Mouse (Mus musculus): ENCODE measurements at regions not wholly inside any gene's neighbourhood (a gene's known extent, or its start where the extent isn't known, plus 50 kb on each side); places are given as distances from the start of the nearest gene placed in this dataset.
"Not testable (repeated sequence)": the region's sequence is repeated elsewhere in the genome, so short reads cannot be mapped to it uniquely, and the experiment has no call there.

DNA sequence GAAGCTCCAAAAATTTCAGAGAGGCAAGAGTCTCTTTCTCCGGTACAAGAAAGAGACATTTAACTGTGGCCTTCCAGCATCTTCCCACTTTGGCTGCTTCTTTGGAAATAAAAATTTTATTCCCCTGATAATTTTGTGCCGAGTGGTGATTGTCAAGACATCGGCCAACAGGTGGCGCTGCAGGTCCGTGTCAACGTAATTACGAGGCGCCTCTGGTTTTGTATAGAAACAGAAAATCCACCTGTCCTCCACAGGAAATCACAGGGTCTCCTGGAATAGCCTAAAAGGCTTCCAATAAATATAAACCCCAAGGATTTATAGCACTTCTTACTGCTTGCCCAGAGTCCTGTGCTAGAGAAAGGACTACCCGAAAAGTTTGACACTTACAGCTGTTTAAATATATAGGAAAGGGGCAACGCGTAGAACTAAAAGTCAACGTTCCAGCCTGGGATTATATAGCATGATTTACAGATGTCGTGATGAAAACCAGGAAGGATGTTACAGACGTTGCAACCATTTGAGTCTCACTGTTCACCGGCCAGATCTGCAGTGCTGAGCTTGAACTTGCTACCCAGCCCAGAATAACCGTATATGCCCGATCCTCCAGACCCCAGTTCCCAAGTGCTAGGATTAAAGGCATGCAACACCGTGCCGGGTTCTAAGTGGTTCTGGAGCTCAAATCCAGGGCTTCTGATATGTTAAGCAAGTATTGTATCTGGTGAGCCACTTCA is 251.3 kb upstream of the Tgfbr2 start:
- ChIA-PET POLR2A (interaction anchor here (0.6 kb wide), 1 partner anchor 37 kb away, joined by 3 read pairs; no protein-coding TSS in a partner anchor), CTCF (interaction anchor here (0.7 to 1.4 kb wide), 3 partner anchors 42 to 141 kb away, joined by 3 to 4 read pairs (median 3); no protein-coding TSS in a partner anchor)
- TF ChIP-seq CTCF (IDR thresholded peaks at IDR 0.05): peak; percentile 85
- H3K27me3 ChIP-seq: peaks cover 8% of the 10 kb centered on the region
- in situ Hi-C loops (cut with MboI; ENCODE audit: low pct_unique_long_range_greater_than_20kb): no loop called here
- ATAC-seq: no peak
- DNase-seq (ENCODE audit: low read depth, low spot score): no peak

DNA sequence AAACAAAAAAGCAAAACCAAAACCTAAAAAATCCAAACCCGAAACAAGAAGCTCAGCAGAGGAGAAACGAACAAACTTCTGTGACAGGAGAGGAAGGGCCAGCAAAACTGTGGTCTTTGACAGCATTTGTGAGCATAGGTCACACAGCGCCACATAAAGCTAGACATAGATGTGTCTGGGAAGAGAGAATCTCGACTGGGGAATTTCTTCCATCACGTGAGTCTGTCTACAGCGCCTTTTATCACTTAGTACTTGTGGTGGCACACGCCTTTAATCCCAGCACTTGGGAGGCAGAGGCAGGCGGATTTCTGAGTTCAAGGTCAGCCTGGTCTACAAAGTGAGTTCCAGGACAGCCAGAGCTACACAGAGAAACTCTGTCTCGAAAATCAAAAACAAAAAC is 250.2 kb upstream of the Tgfbr2 start:
- ATAC-seq; POLR2A ChIA-PET; in situ Hi-C loops (cut with MboI; ENCODE audit: low pct_unique_long_range_greater_than_20kb); H3K27me3 ChIP-seq; DNase-seq (ENCODE audit: low read depth, low spot score): not testable (repeated sequence)
- CTCF ChIA-PET: interaction anchor here (0.8 to 0.9 kb wide), 2 partner anchors 41 to 120 kb away, joined by 3 read pairs; no protein-coding TSS in a partner anchor

DNA sequence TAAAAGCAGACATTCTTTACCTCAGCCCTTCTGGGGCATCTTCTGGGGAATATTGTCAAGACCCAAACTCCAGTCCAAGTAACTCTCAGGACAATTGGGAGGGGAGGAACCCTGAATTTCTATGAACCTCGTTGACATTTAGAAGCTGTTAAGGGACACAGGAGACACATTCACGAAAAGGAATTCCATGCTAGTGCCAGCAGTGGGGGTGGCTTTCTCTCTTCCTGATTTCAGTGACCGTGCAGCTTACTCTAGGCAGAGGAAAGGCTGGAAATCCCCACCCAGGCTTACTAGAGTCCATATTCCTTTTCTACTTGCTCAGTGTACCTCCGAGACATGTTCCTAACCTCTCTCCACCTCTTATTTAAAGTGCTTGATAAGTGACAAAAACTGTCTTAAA is 239.9 kb upstream of the Tgfbr2 start:
- ChIA-PET CTCF (interaction anchor here (1.5 kb wide), 1 partner anchor 10 kb away, joined by 7 read pairs; no protein-coding TSS in a partner anchor), POLR2A (no interaction called here)
- no peak for TF ChIP-seq CTCF (IDR thresholded peaks at IDR 0.05)
- in situ Hi-C loops (cut with MboI; ENCODE audit: low pct_unique_long_range_greater_than_20kb): no loop called here
- no peak for ATAC-seq
- DNase-seq (ENCODE audit: low read depth, low spot score): no peak
- no peaks in the 10 kb centered on the region for H3K27me3 ChIP-seq

DNA sequence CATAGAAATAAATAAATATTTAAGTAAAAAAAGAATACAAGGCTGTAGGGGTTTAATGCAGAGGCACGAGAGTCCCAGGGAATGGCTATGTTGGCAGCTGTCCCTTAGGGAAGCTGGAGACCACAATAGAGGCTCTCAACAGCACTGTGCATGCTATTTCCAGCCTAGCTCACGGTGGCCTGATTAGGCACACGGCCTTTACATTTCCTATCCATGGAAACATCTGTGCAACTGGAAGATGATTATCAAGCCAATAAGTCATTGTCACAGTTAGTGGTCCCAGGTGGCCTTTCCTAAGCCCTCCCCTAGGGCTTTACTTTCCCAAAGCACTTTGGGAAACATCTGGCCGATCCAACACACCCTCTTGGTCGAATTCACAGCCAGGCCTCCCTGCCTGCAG is 235.9 kb upstream of the Tgfbr2 start:
- CTCF ChIA-PET: no interaction called here
- POLR2A ChIA-PET: no interaction called here
- ATAC-seq (no peak), DNase-seq (ENCODE audit: low read depth, low spot score) (no peak)
- TF ChIP-seq CTCF (IDR thresholded peaks at IDR 0.05): no peak
- in situ Hi-C loops (cut with MboI; ENCODE audit: low pct_unique_long_range_greater_than_20kb): no loop called here
- no peaks in the 10 kb centered on the region for H3K27me3 ChIP-seq

DNA sequence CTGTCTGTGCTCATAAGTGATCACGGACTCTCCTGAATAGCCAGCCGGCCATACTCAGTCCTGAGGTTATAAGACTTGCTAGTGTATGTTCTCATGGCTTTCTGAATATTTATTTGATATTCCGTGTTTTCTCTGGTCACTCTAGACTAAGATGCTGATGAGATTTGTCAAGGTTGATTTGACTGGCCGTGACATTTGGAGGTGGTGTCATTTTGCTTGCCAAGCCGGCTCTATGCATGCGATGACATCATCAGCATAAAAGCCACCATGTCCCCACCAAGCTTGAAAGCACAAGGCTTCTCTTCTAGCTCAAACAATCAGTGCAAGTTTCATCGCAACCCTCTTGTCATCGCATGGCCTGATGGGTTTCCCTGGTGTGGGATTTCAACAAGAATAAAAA is 235.3 kb upstream of the Tgfbr2 start:
- POLR2A ChIA-PET: no interaction called here
- DNase-seq (ENCODE audit: low read depth, low spot score) (no peak), ATAC-seq (no peak)
- in situ Hi-C loops (cut with MboI; ENCODE audit: low pct_unique_long_range_greater_than_20kb): no loop called here
- H3K27me3 ChIP-seq: no peaks in the 10 kb centered on the region
- CTCF ChIA-PET: no interaction called here
- no peak for TF ChIP-seq CTCF (IDR thresholded peaks at IDR 0.05)

DNA sequence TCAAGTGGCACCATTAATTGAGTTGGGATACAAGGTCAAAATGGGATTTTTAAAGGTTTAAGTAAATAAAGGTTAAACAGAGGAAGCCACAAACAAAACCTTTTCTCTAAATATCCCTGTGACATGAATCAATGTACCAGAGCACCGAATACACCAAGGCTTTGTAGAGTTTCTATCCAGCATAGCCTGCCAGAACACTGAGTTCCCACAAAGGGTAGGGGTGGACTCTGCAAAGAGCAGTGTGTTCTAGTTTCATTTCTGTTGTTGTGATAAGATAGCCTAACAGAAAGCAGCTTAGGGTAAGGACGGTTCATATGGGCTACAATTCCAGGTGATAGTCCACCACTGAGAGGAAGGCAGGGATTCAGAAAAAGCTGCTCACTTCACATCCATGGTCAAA is 233.0 kb upstream of the Tgfbr2 start:
- no peak for ATAC-seq
- no peak for DNase-seq (ENCODE audit: low read depth, low spot score)
- no peaks in the 10 kb centered on the region for H3K27me3 ChIP-seq
- ChIA-PET POLR2A (no interaction called here), CTCF (no interaction called here)
- in situ Hi-C loops (cut with MboI; ENCODE audit: low pct_unique_long_range_greater_than_20kb): no loop called here
- TF ChIP-seq CTCF (IDR thresholded peaks at IDR 0.05): no peak

DNA sequence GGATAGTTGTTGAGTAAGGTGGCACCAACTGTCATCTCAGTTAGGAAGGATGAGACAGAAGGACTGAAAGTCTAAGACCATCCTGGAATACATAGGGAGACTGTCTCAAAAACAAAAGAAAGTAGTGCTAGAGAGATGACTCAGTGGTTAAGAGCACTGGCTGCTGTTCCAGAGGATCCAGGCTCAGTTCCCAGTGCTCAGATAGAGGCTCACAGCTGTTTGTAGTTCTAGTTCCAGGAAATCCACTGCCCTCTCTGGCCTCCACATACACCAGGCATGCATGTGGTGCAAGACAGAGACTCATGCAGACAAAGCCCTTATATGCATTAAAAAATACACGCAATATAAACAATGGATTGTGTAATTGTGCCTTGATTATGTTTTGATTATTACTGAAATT is 229.9 kb upstream of the Tgfbr2 start:
- POLR2A ChIA-PET: no interaction called here
- in situ Hi-C loops (cut with MboI; ENCODE audit: low pct_unique_long_range_greater_than_20kb): no loop called here
- ATAC-seq (no peak), DNase-seq (ENCODE audit: low read depth, low spot score) (no peak)
- CTCF ChIA-PET: interaction anchor here (2.8 kb wide), 1 partner anchor 10 kb away, joined by 7 read pairs; no protein-coding TSS in a partner anchor
- TF ChIP-seq CTCF (IDR thresholded peaks at IDR 0.05): no peak
- H3K27me3 ChIP-seq: no peaks in the 10 kb centered on the region

DNA sequence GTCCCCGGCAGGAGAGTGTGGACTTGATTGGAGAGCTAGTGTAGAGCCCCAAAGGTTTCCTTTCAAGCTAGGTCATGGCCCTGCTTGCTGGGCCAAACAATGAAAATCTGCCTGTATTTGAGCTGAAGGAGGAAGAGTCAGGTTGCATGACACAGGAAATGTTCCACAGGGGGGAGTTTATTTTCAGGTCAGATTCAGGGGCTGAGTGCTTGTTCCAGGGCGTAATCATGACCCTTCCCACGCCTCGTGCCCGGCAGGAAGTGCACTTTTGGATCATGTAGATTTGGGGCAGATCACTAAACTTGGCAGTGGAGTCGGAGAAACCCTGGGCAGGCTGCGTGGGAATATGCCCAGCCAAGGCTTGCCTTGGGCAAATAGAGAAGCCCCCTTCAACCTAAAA is 226.7 kb upstream of the Tgfbr2 start:
- ATAC-seq (no peak), DNase-seq (ENCODE audit: low read depth, low spot score) (no peak)
- no peaks in the 10 kb centered on the region for H3K27me3 ChIP-seq
- ChIA-PET POLR2A (no interaction called here), CTCF (no interaction called here)
- TF ChIP-seq CTCF (IDR thresholded peaks at IDR 0.05): no peak
- in situ Hi-C loops (cut with MboI; ENCODE audit: low pct_unique_long_range_greater_than_20kb): no loop called here

DNA sequence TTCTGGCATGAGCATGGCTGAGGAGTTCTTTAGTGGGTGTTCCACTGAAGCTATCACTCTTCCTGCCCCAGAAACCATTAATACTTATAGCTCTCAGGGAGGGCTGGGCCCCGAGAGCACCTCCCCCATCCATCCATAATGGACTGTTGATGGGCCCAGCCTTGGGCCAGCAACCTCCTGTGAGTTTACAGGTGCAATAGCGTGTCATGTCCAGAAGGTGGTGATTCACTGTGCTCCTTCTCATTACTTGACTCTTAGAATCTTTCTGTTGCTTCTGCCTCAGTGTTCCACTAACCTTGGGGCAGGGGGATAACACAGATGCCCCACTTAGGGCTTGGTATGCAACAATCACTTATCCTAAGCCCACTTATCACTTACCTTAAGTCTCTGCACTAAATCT is 225.1 kb upstream of the Tgfbr2 start:
- peak; percentile 25 for TF ChIP-seq CTCF (IDR thresholded peaks at IDR 0.05)
- POLR2A ChIA-PET: no interaction called here
- CTCF ChIA-PET: no interaction called here
- no peak for ATAC-seq
- DNase-seq (ENCODE audit: low read depth, low spot score): no peak
- in situ Hi-C loops (cut with MboI; ENCODE audit: low pct_unique_long_range_greater_than_20kb): no loop called here
- no peaks in the 10 kb centered on the region for H3K27me3 ChIP-seq

DNA sequence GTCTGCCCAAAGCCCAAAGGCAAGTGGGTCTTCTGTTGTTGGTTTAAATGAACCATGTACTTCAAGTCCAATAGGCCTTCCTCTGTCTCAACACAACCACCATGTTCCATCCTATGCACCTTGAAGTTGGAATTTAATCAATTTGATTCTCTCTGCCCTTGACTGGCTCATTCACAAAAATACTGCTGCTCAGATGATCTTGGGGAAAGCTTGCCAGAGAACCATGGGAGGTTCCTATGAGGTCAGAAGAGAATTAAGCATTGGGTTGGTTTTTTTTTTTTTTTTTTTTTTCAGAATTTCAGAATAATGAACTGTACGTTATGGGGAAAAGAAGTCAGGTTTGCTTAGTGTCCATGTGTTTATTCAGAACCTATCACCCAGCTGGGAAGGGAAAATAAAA is 224.1 kb upstream of the Tgfbr2 start:
- DNase-seq (ENCODE audit: low read depth, low spot score) (no peak), ATAC-seq (no peak)
- CTCF ChIA-PET: no interaction called here
- no peak for TF ChIP-seq CTCF (IDR thresholded peaks at IDR 0.05)
- in situ Hi-C loops (cut with MboI; ENCODE audit: low pct_unique_long_range_greater_than_20kb): no loop called here
- POLR2A ChIA-PET: interaction anchor here (0.7 kb wide), 1 partner anchor 407 kb away, joined by 5 read pairs; no protein-coding TSS in a partner anchor
- H3K27me3 ChIP-seq: no peaks in the 10 kb centered on the region

DNA sequence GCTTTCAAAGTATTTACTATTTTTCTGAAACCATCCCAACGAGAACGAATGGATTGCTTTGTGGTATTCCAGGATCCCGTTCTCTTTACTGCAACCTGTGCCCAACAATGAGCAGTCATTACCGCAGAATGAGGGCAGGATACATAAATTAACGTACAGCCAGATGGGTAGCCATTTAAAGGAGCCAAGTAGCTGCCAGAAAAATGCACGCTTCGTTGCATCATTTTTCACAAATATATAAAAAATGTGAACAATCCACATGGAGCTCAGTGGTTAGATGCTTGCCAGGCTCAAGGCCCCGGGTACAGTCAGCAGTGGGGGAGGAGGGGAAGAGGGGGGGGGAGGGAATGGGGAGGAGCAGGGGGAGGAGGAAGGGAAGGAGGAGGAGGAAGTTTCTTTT is 217.1 kb upstream of the Tgfbr2 start:
- ATAC-seq (no peak), DNase-seq (ENCODE audit: low read depth, low spot score) (no peak)
- no peaks in the 10 kb centered on the region for H3K27me3 ChIP-seq
- ChIA-PET POLR2A (no interaction called here), CTCF (no interaction called here)
- in situ Hi-C loops (cut with MboI; ENCODE audit: low pct_unique_long_range_greater_than_20kb): no loop called here
- TF ChIP-seq CTCF (IDR thresholded peaks at IDR 0.05): no peak

DNA sequence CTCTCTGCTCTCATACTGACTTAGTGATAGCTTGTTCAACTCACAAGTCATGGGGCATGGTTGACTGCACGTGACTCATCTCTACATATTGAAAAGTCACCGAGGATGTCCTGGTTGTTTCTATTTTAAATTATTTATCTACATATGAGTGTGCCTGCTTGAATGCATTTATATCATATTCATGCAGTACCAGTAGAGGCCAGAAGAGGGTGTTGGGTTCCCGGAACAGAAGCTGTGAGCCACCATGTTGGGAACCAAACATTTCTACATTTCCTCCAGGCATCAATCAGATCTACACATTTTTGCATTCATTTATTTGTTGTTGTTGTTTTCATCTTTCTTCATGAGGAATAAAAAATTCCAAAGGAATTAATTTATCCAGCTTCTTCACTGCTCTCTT is 214.6 kb upstream of the Tgfbr2 start:
- in situ Hi-C loops (cut with MboI; ENCODE audit: low pct_unique_long_range_greater_than_20kb): loop anchor here (10.0 kb wide), 1 partner anchor 305 kb away; no protein-coding TSS in a partner anchor
- DNase-seq (ENCODE audit: low read depth, low spot score) (no peak), ATAC-seq (no peak)
- POLR2A ChIA-PET: no interaction called here
- CTCF ChIA-PET: interaction anchor here (1.0 kb wide), 1 partner anchor 214 kb away, joined by 4 read pairs; the partner anchor contains the start of gene Tgfbr2
- H3K27me3 ChIP-seq: no peaks in the 10 kb centered on the region
- TF ChIP-seq CTCF (IDR thresholded peaks at IDR 0.05): peak; percentile 47

All from Patski (cell line).